In genomic region chr6:120065552-120066177, GRCm38 (mm10) we compare ENCODE assay signal across 25 mouse cellular contexts. TPM values are rescaled to one million over a fixed set of nuclear protein-coding genes. Genes with fewer than 3 reads are reported as not detected.
DNase-seq lines count a peak whose midpoint lies in the region; ATAC-seq and TF ChIP-seq lines count a peak whose summit lies in the region.
"Had no signal": no experiment of that assay in that cellular context is flagged by ENCODE, and none has a peak within 500 bp of the region (broad histone marks: within the 10 kb centered on the region; RNA-seq: fewer than 3 reads in every experiment).

No protein-coding gene starts in this region.

- H3K4me3 ChIP-seq in E14TG2a.4 (replicated peaks; ENCODE audit: low read length) = 0 out of 2 replicates have a peak overlapping the region, but pooled peaks have one; percentile 4
- H3K4me3 ChIP-seq in midbrain, embryonic 11.5 days (ENCODE audit: low read depth, low read length) = no peak overlapping the region
- H3K4me3 ChIP-seq: embryonic facial prominence, embryonic 10.5 days; gastrocnemius, adult 2 months; hindbrain, embryonic 13.5 days; intestine, embryonic 15.5 days; kidney, embryonic 15.5 days; limb, embryonic 15.5 days; midbrain, embryonic 10.5 days had no signal

- H3K4me2 ChIP-seq in midbrain, embryonic 11.5 days = no peak overlapping the region
- H3K4me2 ChIP-seq: heart, embryonic 11.5 days; hindbrain, embryonic 13.5 days; intestine, embryonic 15.5 days; kidney, embryonic 15.5 days; limb, embryonic 15.5 days had no signal

- no peaks in the 10 kb centered on the region for H3K36me3 ChIP-seq in E14TG2a.4 (ENCODE audit: insufficient read depth, low read length)
- no peaks in the 10 kb centered on the region for H3K36me3 ChIP-seq in midbrain, embryonic 11.5 days (ENCODE audit: control insufficient read depth, insufficient read depth, low read length)
- H3K36me3 ChIP-seq: embryonic facial prominence, embryonic 10.5 days; hindbrain, embryonic 13.5 days; intestine, embryonic 15.5 days; kidney, embryonic 15.5 days; limb, embryonic 15.5 days; midbrain, embryonic 10.5 days had no signal

- no peak overlapping the region for H3K27ac ChIP-seq in midbrain, embryonic 11.5 days (ENCODE audit: low read depth, low read length)
- H3K27ac ChIP-seq: embryonic facial prominence, embryonic 10.5 days; gastrocnemius, adult 2 months; hindbrain, embryonic 13.5 days; intestine, embryonic 15.5 days; kidney, embryonic 15.5 days; limb, embryonic 15.5 days; midbrain, embryonic 10.5 days had no signal

- H3K9me3 ChIP-seq in E14TG2a.4 (ENCODE audit: low read length) = no peaks in the 10 kb centered on the region
- H3K9me3 ChIP-seq in midbrain, embryonic 11.5 days (ENCODE audit: control insufficient read depth, low read length) = no peaks in the 10 kb centered on the region
- H3K9me3 ChIP-seq: embryonic facial prominence, embryonic 10.5 days; intestine, embryonic 15.5 days; kidney, embryonic 15.5 days; limb, embryonic 15.5 days; midbrain, embryonic 10.5 days had no signal

- H3K27me3 ChIP-seq in E14TG2a.4 (ENCODE audit: insufficient read depth, low read length) = no peaks in the 10 kb centered on the region
- H3K27me3 ChIP-seq in midbrain, embryonic 11.5 days (ENCODE audit: control insufficient read depth, insufficient read depth, low read length) = no peaks in the 10 kb centered on the region
- H3K27me3 ChIP-seq: hindbrain, embryonic 13.5 days; intestine, embryonic 15.5 days; kidney, embryonic 15.5 days; limb, embryonic 15.5 days; Patski had no signal

- peak; percentile 47 for DNase-seq in thymus, postnatal 14 days
- no peak for DNase-seq in urinary bladder, postnatal 10 days (ENCODE audit: low spot score)
- no peak for DNase-seq in cerebellum, adult 18-20 months
- DNase-seq in midbrain, embryonic 11.5 days (ENCODE audit: low spot score, missing footprints) = no peak
- DNase-seq: adrenal gland, postnatal 36 days; cerebellum, adult 2 months; gastrocnemius, adult 2 months; heart, postnatal 10 days; layer of hippocampus, postnatal 36 days; lung, adult 2 months; lung, postnatal 36 days had no signal

- no peak overlapping the region for H3K9ac ChIP-seq in midbrain, embryonic 11.5 days (ENCODE audit: low read length)
- H3K9ac ChIP-seq: hindbrain, embryonic 13.5 days; intestine, embryonic 15.5 days; kidney, embryonic 15.5 days; limb, embryonic 15.5 days had no signal

- ATAC-seq in CD4-positive, CD25-positive, alpha-beta regulatory T cell, adult 4 months = peak; percentile 100
- peak; percentile 98 for ATAC-seq in activated CD4-positive, CD25-positive, alpha-beta regulatory T cell, adult 4 months
- no peak for ATAC-seq in midbrain, embryonic 11.5 days (ENCODE audit: low FRiP score)
- ATAC-seq: intestine, embryonic 15.5 days; Patski had no signal

- no peak for TF ChIP-seq CTCF in E14TG2a.4 (conservative IDR thresholded peaks at IDR 0.05; ENCODE audit: low read length)

- WGBS in midbrain, embryonic 11.5 days = 79% methylated on average over 6 of the region's 6 CpGs

- H3K4me1 ChIP-seq in E14TG2a.4 (replicated peaks; ENCODE audit: low read depth, low read length) = peaks cover 60% of the 10 kb centered on the region
- no peaks in the 10 kb centered on the region for H3K4me1 ChIP-seq in midbrain, embryonic 11.5 days (ENCODE audit: control insufficient read depth, insufficient read depth, low read length)
- H3K4me1 ChIP-seq: embryonic facial prominence, embryonic 10.5 days; hindbrain, embryonic 13.5 days; intestine, embryonic 15.5 days; kidney, embryonic 15.5 days; limb, embryonic 15.5 days; midbrain, embryonic 10.5 days had no signal

RNA-seq across cellular contexts. Expression of gene Wnk1, which starts 27.2 kb away (rescaled TPM):
- polyA plus RNA-seq in CD4-positive, CD25-positive, alpha-beta regulatory T cell, adult 4 months (2017; shearing (Covaris generic)) = 100 to 1,000 TPM; 116 to 132 TPM
- polyA plus RNA-seq in activated CD4-positive, CD25-positive, alpha-beta regulatory T cell, adult 4 months (2017; shearing (Covaris generic)) = 100 to 1,000 TPM in 1 of 2 experiments, 10 to 100 TPM in 1; 91.0 to 116 TPM
- 59.3 and 61.0 TPM in 2 replicates for polyA plus RNA-seq in midbrain, embryonic 11.5 days (2014; fragmentation: Nextera tagmentation; extraction: Ambion mirVana)

RNA-seq across cellular contexts. Expression of gene Ninj2, which starts 27.5 kb away (rescaled TPM):
- 1 to 10 TPM; 1.2 to 2.3 TPM for polyA plus RNA-seq in CD4-positive, CD25-positive, alpha-beta regulatory T cell, adult 4 months (2017; shearing (Covaris generic))
- polyA plus RNA-seq in activated CD4-positive, CD25-positive, alpha-beta regulatory T cell, adult 4 months (2017; shearing (Covaris generic)) = 1 to 10 TPM; 2.3 to 2.9 TPM
- polyA plus RNA-seq in midbrain, embryonic 11.5 days (2014; fragmentation: Nextera tagmentation; extraction: Ambion mirVana) = not detected in 2 replicates
- polyA plus RNA-seq: embryonic facial prominence, embryonic 10.5 days; forebrain, embryonic 11.5 days; heart, embryonic 11.5 days; hindbrain, embryonic 13.5 days; intestine, embryonic 15.5 days; kidney, embryonic 15.5 days; large intestine, adult 2 months; midbrain, embryonic 10.5 days; neural tube, embryonic 11.5 days had no signal
